Mouse (Mus musculus) hindlimb bud, embryonic 11.5 days (tissue): ENCODE data around the gene Cd70.

Experiments
- DNase-seq: peaks from one replicate; pipeline ENCODE4 v3.0.0-alpha.2; 2012; ENCODE audit warnings: low read depth, low spot score; ENCODE audit errors: extremely low spot score

Gene Cd70

GRCm38 (mm10) chr17:57148994-57149803 lies at the start of gene Cd70:
Gene Cd70 (minus strand): TSS chr17:57149777.
- DNase-seq = no peak

- DNase-seq = no peak
Observed at GRCm38 (mm10) chr17:57198252-57198651, 48.7 kb upstream of the Cd70 start.

- DNase-seq = no peak
Observed at GRCm38 (mm10) chr17:57195326-57196010, 45.9 kb upstream of the Cd70 start.

GRCm38 (mm10) chr17:57194771-57195170 lies 45.2 kb upstream of the Cd70 start:
- DNase-seq = no peak

GRCm38 (mm10) chr17:57194041-57194507 lies 44.5 kb upstream of the Cd70 start, which contains the start of gene Tnfsf14:
Gene Tnfsf14 (minus strand): TSS chr17:57194177.
- DNase-seq = no peak

- no peak for DNase-seq
Observed at GRCm38 (mm10) chr17:57188510-57189192, 39.1 kb upstream of the Cd70 start.

GRCm38 (mm10) chr17:57185641-57186040 lies 36.1 kb upstream of the Cd70 start:
- DNase-seq = no peak

GRCm38 (mm10) chr17:57182871-57183270 lies 33.3 kb upstream of the Cd70 start:
- no peak for DNase-seq

- no peak for DNase-seq
Observed at GRCm38 (mm10) chr17:57180363-57180762, 30.8 kb upstream of the Cd70 start.

- no peak for DNase-seq
Observed at GRCm38 (mm10) chr17:57173351-57173750, 23.8 kb upstream of the Cd70 start.

- no peak for DNase-seq
Observed at GRCm38 (mm10) chr17:57172378-57172777, 22.8 kb upstream of the Cd70 start.

GRCm38 (mm10) chr17:57170616-57171260 lies 21.2 kb upstream of the Cd70 start:
- no peak for DNase-seq

- DNase-seq = peak; percentile 44
Observed at GRCm38 (mm10) chr17:57166800-57167791, 17.5 kb upstream of the Cd70 start.

GRCm38 (mm10) chr17:57153787-57154186 lies 4.2 kb upstream of the Cd70 start:
- DNase-seq = no peak

GRCm38 (mm10) chr17:57153006-57153405 lies 3.4 kb upstream of the Cd70 start:
- DNase-seq = no peak

- no peak for DNase-seq
Observed at GRCm38 (mm10) chr17:57148343-57148742, 1.2 kb downstream of the Cd70 start.

GRCm38 (mm10) chr17:57145115-57145514 lies 4.5 kb downstream of the Cd70 start:
- DNase-seq = no peak

GRCm38 (mm10) chr17:57143704-57144103 lies 5.9 kb downstream of the Cd70 start:
- no peak for DNase-seq

- no peak for DNase-seq
Observed at GRCm38 (mm10) chr17:57139708-57140107, 9.9 kb downstream of the Cd70 start.

GRCm38 (mm10) chr17:57138676-57139075 lies 10.9 kb downstream of the Cd70 start:
- DNase-seq = no peak
